Mouse (Mus musculus) hindbrain, embryonic 12.5 days (tissue): ENCODE results near the gene Abhd16b. TPM values are rescaled to one million over a fixed set of nuclear protein-coding genes. Genes with fewer than 3 reads are reported as not detected.

Experiments used
- ATAC-seq: fragments of 200-750 bp; cut with Nextera tagmentation; 2 replicates; pipeline ENCODE4 v1.8.0; 2017; ENCODE audit warnings: moderate TSS enrichment; ENCODE audit not compliant: low FRiP score
- H3K27ac ChIP-seq: fragments of 300-500 bp; sonication (generic); 2 replicates; pipeline ENCODE4 v1.5.1; 2016; ENCODE audit warnings: mild to moderate bottlenecking
- H3K27me3 ChIP-seq: fragments of 300-500 bp; sonication (generic); 2 replicates; pipeline ENCODE4 v1.6.1; 2016; ENCODE audit warnings: mild to moderate bottlenecking
- H3K36me3 ChIP-seq: fragments of 300-500 bp; sonication (generic); 2 replicates; pipeline ENCODE4 v1.6.1; 2016; ENCODE audit warnings: mild to moderate bottlenecking
- H3K4me1 ChIP-seq: fragments of 300-500 bp; sonication (generic); 2 replicates; pipeline ENCODE4 v1.6.1; 2016
- H3K4me2 ChIP-seq: fragments of 300-500 bp; sonication (generic); replicated peaks from 2 replicates; pipeline ENCODE4 v1.6.1; 2016; ENCODE audit warnings: mild to moderate bottlenecking
- H3K4me3 ChIP-seq: fragments of 300-500 bp; sonication (generic); 2 replicates; pipeline ENCODE4 v1.5.1; 2016; ENCODE audit warnings: mild to moderate bottlenecking
- H3K9ac ChIP-seq: fragments of 300-500 bp; sonication (generic); 2 replicates; pipeline ENCODE4 v1.6.1; 2016; ENCODE audit warnings: mild to moderate bottlenecking, moderate library complexity
- H3K9me3 ChIP-seq: fragments of 300-500 bp; sonication (generic); replicated peaks from 2 replicates; pipeline ENCODE4 v1.6.1; 2016; ENCODE audit warnings: mild to moderate bottlenecking
- WGBS: fragments of 180-500 bp; shearing (Covaris S2); methylation state at CpG from one replicate; pipeline ENCODE4 v1.1.7; 2016; 5-methylcytosine and 5-hydroxymethylcytosine counted together
- polyA plus RNA-seq: library from polyadenylated mRNA; unstranded; fragments of >200 nt; fragmentation: Nextera tagmentation; extraction: Ambion mirVana; gene quantifications from 2 replicates; pipeline ENCODE4 v1.2.1, GENCODE M21; 2016

The Abhd16b gene
- polyA plus RNA-seq, 1 experiment from 2014 or later: 0.12 TPM

DNA sequence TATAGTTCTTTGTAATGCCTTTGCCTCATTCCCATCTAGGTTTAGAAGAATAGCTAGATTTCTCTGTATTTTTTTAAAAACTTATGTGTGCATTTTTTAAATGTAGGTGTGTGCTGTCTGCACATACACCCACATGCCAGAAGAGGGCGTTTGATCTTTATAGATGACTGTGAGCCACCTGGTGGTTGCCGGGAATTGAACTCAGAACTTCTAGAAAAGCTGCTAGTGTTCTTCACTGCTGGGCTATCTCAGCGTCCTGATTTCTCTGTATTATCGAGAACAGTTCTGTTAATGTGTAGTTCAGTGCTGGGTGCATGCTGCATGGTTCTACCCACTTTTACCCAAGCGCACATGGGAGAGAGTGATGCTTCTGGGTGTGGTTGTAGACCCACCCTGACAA is 29.8 kb downstream of the Abhd16b start:
- no peak overlapping the region for H3K4me2 ChIP-seq
- peaks cover 4% of the 10 kb centered on the region; the same call in 1 of the 2 replicates for H3K36me3 ChIP-seq
- H3K9me3 ChIP-seq: no peaks in the 10 kb centered on the region
- H3K9ac ChIP-seq: no peak overlapping the region
- no peaks in the 10 kb centered on the region for H3K27me3 ChIP-seq
- peaks cover 26% of the 10 kb centered on the region for H3K4me1 ChIP-seq
- ATAC-seq: no peak
- H3K4me3 ChIP-seq: no peak overlapping the region
- no peak overlapping the region for H3K27ac ChIP-seq
- 73% methylated on average over 5 of the region's 5 CpGs for WGBS

DNA sequence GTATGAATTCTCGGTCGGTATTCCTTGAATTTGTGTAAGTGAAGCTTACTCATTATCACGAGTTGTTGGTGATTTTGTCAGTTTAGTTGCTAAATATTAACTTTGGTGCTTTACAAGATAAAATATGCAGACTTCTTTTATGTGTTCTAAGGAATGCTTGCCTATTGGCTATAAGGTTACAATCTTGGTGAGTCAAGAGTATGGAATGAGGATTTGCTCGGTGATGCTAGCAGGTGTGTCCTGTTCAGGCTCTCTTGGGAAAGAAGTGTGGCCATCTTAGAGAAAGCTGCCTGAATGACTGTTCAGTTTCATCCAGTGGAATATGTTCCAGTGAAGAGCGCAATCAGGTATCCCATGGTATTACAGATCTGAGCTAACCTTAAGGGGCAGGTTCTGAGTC is 32.5 kb downstream of the Abhd16b start:
- Histone ChIP-seq H3K9ac (no peak overlapping the region), H3K27ac (no peak overlapping the region), H3K4me1 (peaks cover 17% of the 10 kb centered on the region), H3K36me3 (peaks cover 7% of the 10 kb centered on the region; the same call in 1 of the 2 replicates), H3K27me3 (no peaks in the 10 kb centered on the region), H3K4me3 (no peak overlapping the region), H3K9me3 (no peaks in the 10 kb centered on the region), H3K4me2 (no peak overlapping the region)
- ATAC-seq: no peak
- WGBS: 91% methylated on average over 5 of the region's 5 CpGs

DNA sequence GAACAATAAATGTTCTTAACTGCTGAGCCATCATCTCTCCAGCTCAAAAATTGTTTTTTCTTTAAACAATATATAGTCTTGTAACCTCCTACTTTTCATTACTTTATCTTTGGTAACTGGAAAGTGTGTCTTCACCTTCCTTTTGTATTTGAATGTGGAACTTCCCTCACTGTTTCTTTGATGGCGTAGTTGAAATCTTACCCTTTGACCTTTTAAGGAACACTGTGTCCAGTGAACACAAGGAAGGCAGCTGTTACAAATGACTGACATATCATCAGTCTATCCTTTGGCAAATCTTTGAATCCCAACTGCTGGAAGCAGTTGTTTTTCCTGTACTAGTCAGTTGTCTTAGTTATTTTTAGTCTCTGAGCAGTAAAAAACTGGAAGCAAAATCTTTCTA is 36.1 kb downstream of the Abhd16b start:
- Histone ChIP-seq H3K27me3 (no peaks in the 10 kb centered on the region), H3K36me3 (peaks cover 14% of the 10 kb centered on the region), H3K27ac (no peak overlapping the region), H3K4me3 (no peak overlapping the region), H3K9ac (no peak overlapping the region), H3K4me1 (no peaks in the 10 kb centered on the region), H3K4me2 (no peak overlapping the region), H3K9me3 (no peaks in the 10 kb centered on the region)
- no peak for ATAC-seq
- 94% methylated on average over 1 of the region's 1 CpGs for WGBS

DNA sequence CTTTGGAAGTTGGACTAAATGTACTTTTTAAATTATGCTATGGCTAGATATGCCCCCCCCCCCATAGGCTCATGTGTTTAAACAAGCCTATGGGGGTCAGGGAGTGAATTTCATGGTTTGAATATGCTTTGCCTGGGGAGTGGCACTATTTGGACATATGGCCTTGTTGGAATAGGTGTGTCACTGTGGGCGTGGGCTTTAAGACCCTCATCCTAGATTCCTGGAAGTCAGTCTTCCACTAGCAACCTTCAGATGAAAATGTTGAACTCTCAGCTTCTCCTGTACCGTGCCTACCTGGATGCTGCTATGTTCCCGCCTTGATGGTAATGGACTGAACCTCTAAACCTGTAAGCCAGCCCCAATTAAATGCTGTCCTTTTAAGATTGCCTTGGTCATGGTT is 39.6 kb downstream of the Abhd16b start:
- Histone ChIP-seq H3K9me3 (no peaks in the 10 kb centered on the region), H3K36me3 (peaks cover 12% of the 10 kb centered on the region), H3K4me2 (no peak overlapping the region), H3K4me3 (no peak overlapping the region), H3K4me1 (peaks cover 2% of the 10 kb centered on the region), H3K27ac (no peak overlapping the region), H3K27me3 (no peaks in the 10 kb centered on the region), H3K9ac (no peak overlapping the region)
- no peak for ATAC-seq
- WGBS: 97% methylated on average over 3 of the region's 3 CpGs

DNA sequence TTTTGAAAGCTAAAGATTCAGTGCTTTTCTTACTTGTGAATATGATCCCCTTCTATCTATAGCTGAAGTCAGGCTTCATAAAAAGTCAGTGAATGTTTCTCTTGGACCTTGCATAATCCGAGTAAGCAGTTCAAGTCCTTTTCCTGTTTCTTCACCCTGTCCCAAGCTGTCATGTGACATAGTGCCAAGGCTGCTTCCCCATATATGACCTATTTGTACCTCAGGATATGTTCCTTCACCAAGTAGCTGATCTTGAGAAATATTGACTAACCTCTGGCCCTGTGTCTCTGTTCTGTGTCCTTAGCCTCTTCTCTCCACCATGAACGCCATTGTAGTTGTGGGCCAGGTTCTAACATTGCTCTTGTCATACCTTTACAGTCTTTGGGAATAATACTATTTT is 43.4 kb downstream of the Abhd16b start:
- no peak overlapping the region for H3K4me2 ChIP-seq
- H3K9me3 ChIP-seq: no peaks in the 10 kb centered on the region
- 94% methylated on average over 2 of the region's 2 CpGs for WGBS
- peaks cover 6% of the 10 kb centered on the region for H3K4me1 ChIP-seq
- ATAC-seq: no peak
- H3K4me3 ChIP-seq: no peak overlapping the region
- peaks cover 6% of the 10 kb centered on the region for H3K36me3 ChIP-seq
- H3K9ac ChIP-seq: no peak overlapping the region
- H3K27me3 ChIP-seq: no peaks in the 10 kb centered on the region
- H3K27ac ChIP-seq: no peak overlapping the region

DNA sequence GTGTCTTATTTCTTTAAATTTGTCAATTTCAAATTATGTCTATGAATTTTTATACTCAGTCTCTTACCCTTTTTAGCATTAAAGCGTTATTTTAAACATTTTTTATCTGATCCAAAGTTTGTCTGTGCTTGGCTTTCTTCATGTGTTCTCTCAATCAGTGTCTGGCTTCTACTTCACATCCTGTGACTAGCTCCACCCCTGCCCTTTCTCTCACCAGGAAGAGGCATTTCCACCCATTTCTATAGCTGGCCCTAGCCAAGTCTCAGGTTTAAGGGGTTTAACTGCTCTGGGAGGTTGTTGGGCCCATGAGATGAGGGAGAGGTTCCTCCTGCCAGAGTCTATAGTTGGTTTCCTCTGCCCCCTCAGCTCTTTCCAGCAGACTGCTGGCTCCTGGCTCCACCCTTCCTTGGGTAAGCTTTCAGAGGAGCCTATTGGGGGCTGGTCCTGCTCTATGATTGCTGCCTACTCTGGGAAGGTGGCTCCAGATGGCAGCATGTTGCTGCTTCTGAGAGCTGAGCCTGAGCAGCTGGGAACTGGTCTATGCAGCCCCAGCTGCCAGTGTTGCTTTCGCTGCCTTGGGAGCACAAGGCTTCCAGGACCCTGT is 44.5 kb downstream of the Abhd16b start:
- Histone ChIP-seq H3K4me3 (no peak overlapping the region), H3K4me1 (peaks cover 6% of the 10 kb centered on the region), H3K27ac (peak overlapping the region; percentile 48; the same call in 1 of the 2 replicates), H3K36me3 (no peaks in the 10 kb centered on the region), H3K9me3 (no peaks in the 10 kb centered on the region), H3K27me3 (no peaks in the 10 kb centered on the region), H3K4me2 (no peak overlapping the region), H3K9ac (no peak overlapping the region)
- ATAC-seq: peak; percentile 50; the same call in 1 of the 2 replicates
- 86% methylated on average over 2 of the region's 2 CpGs for WGBS

DNA sequence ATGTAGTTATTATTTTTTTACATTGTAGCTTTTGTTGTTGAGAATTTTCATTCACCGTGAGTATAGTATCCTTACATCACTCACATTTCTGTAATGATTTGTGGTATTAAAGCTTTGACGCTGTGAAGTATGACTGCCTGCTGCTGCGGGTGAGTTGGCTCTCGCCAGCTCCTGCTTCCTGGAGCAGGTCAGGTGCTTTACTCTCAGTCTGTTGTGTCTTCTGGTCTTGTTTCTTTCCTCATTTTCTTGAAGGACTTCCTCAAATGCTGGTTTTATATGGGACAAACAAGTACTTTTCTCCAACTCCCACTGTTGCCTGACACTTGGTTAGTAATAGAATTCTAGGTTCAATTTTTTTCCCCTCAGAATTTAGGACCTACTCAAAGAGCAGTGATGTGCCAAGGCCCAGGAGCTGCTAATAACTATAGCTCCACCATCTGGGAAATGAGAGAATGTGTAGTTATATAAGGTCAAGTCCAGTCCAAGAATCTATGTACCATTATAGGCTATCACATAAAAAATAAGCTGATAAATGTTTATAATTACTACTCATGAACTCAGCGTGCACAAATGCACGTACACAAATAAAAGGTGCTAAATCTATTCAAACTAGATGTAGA is 48.9 kb downstream of the Abhd16b start:
- H3K36me3 ChIP-seq: peaks cover 3% of the 10 kb centered on the region; the same call in 1 of the 2 replicates
- no peak overlapping the region for H3K4me2 ChIP-seq
- no peaks in the 10 kb centered on the region for H3K9me3 ChIP-seq
- WGBS: 89% methylated on average over 6 of the region's 6 CpGs
- H3K4me1 ChIP-seq: peaks cover 6% of the 10 kb centered on the region
- no peak overlapping the region for H3K9ac ChIP-seq
- no peak overlapping the region for H3K4me3 ChIP-seq
- H3K27ac ChIP-seq: no peak overlapping the region
- ATAC-seq: no peak
- H3K27me3 ChIP-seq: no peaks in the 10 kb centered on the region

Other genes starting within 250 kb of the Abhd16b start
- 21.9 and 22.5 TPM in 2 replicates for gene Gmeb2, start 205.2 kb upstream of the Abhd16b start, polyA plus RNA-seq
- 502 and 505 TPM in 2 replicates for gene Stmn3, start 178.7 kb upstream of the Abhd16b start, polyA plus RNA-seq
- 47.8 and 49.2 TPM in 2 replicates for gene Rtel1, start 173.5 kb upstream of the Abhd16b start, polyA plus RNA-seq
- 71.7 and 74.7 TPM in 2 replicates for gene Zgpat, start 128.3 kb upstream of the Abhd16b start, polyA plus RNA-seq
- 68.5 and 76.6 TPM in 2 replicates for gene Arfrp1, start 127.8 kb upstream of the Abhd16b start, polyA plus RNA-seq
- gene Lime1, start 113.1 kb upstream of the Abhd16b start, polyA plus RNA-seq: 37.8 and 41.8 TPM in 2 replicates
- 22.3 and 22.7 TPM in 2 replicates for gene Zbtb46, start 33.8 kb upstream of the Abhd16b start, polyA plus RNA-seq
- 120 and 121 TPM in 2 replicates for gene Tpd52l2, start 3.9 kb downstream of the Abhd16b start, polyA plus RNA-seq
- 148 and 150 TPM in 2 replicates for gene Dnajc5, start 27.3 kb downstream of the Abhd16b start, polyA plus RNA-seq
- gene Uckl1, start 91.7 kb downstream of the Abhd16b start, polyA plus RNA-seq: 64.2 and 66.3 TPM in 2 replicates
- 72.0 and 72.4 TPM in 2 replicates for gene Prpf6, start 98.7 kb downstream of the Abhd16b start, polyA plus RNA-seq
- 91.0 and 97.7 TPM in 2 replicates for gene Zfp512b, start 99.6 kb downstream of the Abhd16b start, polyA plus RNA-seq
- gene Samd10, start 106.0 kb downstream of the Abhd16b start, polyA plus RNA-seq: 97.4 and 101 TPM in 2 replicates
- gene Gm29797, start 163.8 kb downstream of the Abhd16b start, polyA plus RNA-seq: 0.30 and 0.43 TPM in 2 replicates
- gene Sox18, start 178.4 kb downstream of the Abhd16b start, polyA plus RNA-seq: 21.4 and 22.0 TPM in 2 replicates
- 27.7 and 29.9 TPM in 2 replicates for gene Tcea2, start 187.1 kb downstream of the Abhd16b start, polyA plus RNA-seq
- 49.4 and 54.4 TPM in 2 replicates for gene Rgs19, start 200.8 kb downstream of the Abhd16b start, polyA plus RNA-seq
- not detected in 2 replicates for gene Lkaaear1, start 205.2 kb downstream of the Abhd16b start, polyA plus RNA-seq
- 42.7 and 43.2 TPM in 2 replicates for gene Oprl1, start 221.8 kb downstream of the Abhd16b start, polyA plus RNA-seq